Mouse (Mus musculus) lung, embryonic 16.5 days (tissue): ENCODE measurements around the gene Smc4. TPM values are rescaled to one million over a fixed set of nuclear protein-coding genes. Genes with fewer than 3 reads are reported as not detected.

Source experiments
- ATAC-seq: fragments of 200-750 bp; cut with Nextera tagmentation; 2 replicates; pipeline ENCODE4 v1.8.0; 2017; ENCODE audit warnings: low read depth, mild to moderate bottlenecking, moderate library complexity
- H3K27ac ChIP-seq: fragments of 300-500 bp; sonication (generic); 2 replicates; pipeline ENCODE4 v1.5.1; 2014; ENCODE audit warnings: mild to moderate bottlenecking, control low read depth, low read length
- H3K27me3 ChIP-seq: fragments of 300-500 bp; sonication (generic); 2 replicates; pipeline ENCODE4 v1.6.1; 2014; ENCODE audit warnings: low read depth, low read length, mixed read lengths; ENCODE audit not compliant: control insufficient read depth, insufficient read depth
- H3K36me3 ChIP-seq: fragments of 300-500 bp; sonication (generic); 2 replicates; pipeline ENCODE4 v1.6.1; 2014; ENCODE audit warnings: low read length; ENCODE audit not compliant: control insufficient read depth, insufficient read depth
- H3K4me1 ChIP-seq: fragments of 300-500 bp; sonication (generic); replicated peaks from 2 replicates; pipeline ENCODE4 v1.6.1; 2014; ENCODE audit warnings: low read length, mixed read lengths; ENCODE audit not compliant: control insufficient read depth, insufficient read depth
- H3K4me2 ChIP-seq: fragments of 300-500 bp; sonication (generic); 2 replicates; pipeline ENCODE4 v1.6.1; 2014; ENCODE audit warnings: low read depth, low read length, control low read depth
- H3K4me3 ChIP-seq: fragments of 300-500 bp; sonication (generic); 2 replicates; pipeline ENCODE4 v1.5.1; 2014; ENCODE audit warnings: mild to moderate bottlenecking, low read length, control low read depth
- H3K9ac ChIP-seq: fragments of 300-500 bp; sonication (generic); 2 replicates; pipeline ENCODE4 v1.6.1; 2014; ENCODE audit warnings: low read length, control low read depth
- H3K9me3 ChIP-seq: fragments of 300-500 bp; sonication (generic); 2 replicates; pipeline ENCODE4 v1.6.1; 2016; ENCODE audit warnings: low read length; ENCODE audit not compliant: control insufficient read depth
- WGBS: fragments of 180-500 bp; shearing (Covaris S2); extraction: QIAGEN DNeasy Blood & Tissue Kit; methylation state at CpG from one replicate; pipeline ENCODE4 v1.1.7; 2014; 5-methylcytosine and 5-hydroxymethylcytosine counted together
- microRNA counts: library from miRNA; unstranded; fragments of <30 nt; microRNA quantifications from one replicate; lab custom pipeline; 2016
- microRNA-seq: library from miRNA; unstranded; fragments of <30 nt; microRNA quantifications from one replicate; pipeline ENCODE4, GENCODE M21; 2016
- polyA plus RNA-seq: library from polyadenylated mRNA; unstranded; fragments of >200 nt; fragmentation: Nextera tagmentation; extraction: Ambion mirVana; gene quantifications from 2 replicates; pipeline ENCODE4 v1.2.1, GENCODE M21; 2015

Gene Smc4
- polyA plus RNA-seq, 1 experiment from 2014 or later: 214 TPM

DNA sequence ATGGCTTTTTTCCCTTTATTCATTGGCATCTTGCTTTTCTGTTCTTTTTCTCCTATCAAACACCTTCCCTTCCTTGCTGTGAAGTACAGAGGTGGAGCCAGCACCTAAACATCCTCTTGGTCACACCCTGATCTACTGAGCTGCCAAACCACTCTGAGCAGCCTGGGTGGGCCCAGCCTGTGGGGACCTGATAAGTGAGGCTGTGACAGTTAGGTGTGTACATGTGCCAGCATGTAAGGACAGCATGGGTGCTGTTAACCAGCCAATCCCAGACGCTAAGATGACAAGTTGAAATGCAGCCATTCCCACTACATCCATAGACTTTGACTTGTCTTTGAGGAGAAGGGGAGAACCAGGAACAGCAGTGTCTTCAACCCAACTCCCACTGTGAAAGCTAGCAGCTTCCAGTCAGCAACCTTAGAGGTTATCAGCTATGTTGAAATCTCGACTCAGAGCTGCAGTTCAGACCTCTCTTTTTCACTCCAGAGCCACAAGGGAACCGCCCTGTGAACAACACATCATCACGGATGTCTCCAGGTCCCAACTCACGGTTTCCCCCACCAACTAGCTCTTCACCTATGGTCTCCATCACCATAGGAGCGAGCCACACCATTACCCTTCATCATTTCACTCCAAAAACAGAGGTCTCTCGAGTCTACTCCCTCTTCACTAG is 50.4 kb downstream of the Smc4 start:
- no peak overlapping the region for H3K4me3 ChIP-seq
- no peak overlapping the region for H3K4me2 ChIP-seq
- H3K4me1 ChIP-seq: no peaks in the 10 kb centered on the region
- no peaks in the 10 kb centered on the region for H3K27me3 ChIP-seq
- 70% methylated on average over 7 of the region's 7 CpGs for WGBS
- H3K36me3 ChIP-seq: no peaks in the 10 kb centered on the region
- no peaks in the 10 kb centered on the region for H3K9me3 ChIP-seq
- no peak overlapping the region for H3K9ac ChIP-seq
- peak; percentile 54; the same call in 1 of the 2 replicates for ATAC-seq
- no peak overlapping the region for H3K27ac ChIP-seq

DNA sequence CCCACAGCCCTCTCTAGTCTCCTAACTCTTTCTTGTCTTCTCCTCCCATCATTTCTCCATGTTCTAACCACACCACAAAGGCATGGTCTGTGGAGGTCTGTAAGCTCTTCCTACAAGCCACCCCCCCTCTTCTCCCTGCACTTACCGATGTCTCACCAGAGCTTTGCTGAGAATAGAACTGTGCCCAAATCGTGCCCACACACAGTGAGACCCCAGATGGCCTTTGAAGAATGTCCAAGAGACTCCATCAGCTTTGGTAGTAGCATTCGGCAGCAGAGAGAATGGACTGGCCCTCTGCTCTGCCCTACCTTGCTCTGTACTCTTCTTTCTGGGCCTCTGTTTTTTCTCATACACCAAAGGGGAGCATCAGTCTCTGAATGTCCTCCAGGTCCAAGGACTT is 51.3 kb downstream of the Smc4 start:
- Histone ChIP-seq H3K4me1 (no peaks in the 10 kb centered on the region), H3K9ac (no peak overlapping the region), H3K9me3 (no peaks in the 10 kb centered on the region), H3K4me3 (no peak overlapping the region), H3K36me3 (no peaks in the 10 kb centered on the region), H3K4me2 (no peak overlapping the region), H3K27me3 (no peaks in the 10 kb centered on the region), H3K27ac (no peak overlapping the region)
- 86% methylated on average over 3 of the region's 3 CpGs for WGBS
- ATAC-seq: no peak

DNA sequence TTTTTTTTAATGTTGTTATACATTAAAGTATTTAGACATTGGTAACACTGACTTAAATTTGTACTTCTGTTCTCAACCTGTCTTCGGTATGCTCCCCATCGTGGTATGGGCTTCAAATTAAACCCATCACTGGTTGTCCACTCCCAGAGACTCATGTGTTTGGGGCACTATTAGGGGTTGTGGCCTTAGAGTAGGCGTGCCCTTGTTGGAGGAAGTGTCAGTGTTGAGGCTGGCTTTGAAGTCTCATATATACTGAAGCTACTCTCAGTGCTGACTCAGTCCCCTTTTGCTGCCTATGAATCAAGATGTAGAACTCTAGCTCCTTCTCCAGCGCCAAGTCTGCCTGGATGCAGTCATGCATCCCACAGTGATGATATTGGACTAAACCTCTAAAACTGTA is 56.1 kb downstream of the Smc4 start:
- WGBS: 87% methylated on average over 4 of the region's 4 CpGs
- no peak for ATAC-seq

DNA sequence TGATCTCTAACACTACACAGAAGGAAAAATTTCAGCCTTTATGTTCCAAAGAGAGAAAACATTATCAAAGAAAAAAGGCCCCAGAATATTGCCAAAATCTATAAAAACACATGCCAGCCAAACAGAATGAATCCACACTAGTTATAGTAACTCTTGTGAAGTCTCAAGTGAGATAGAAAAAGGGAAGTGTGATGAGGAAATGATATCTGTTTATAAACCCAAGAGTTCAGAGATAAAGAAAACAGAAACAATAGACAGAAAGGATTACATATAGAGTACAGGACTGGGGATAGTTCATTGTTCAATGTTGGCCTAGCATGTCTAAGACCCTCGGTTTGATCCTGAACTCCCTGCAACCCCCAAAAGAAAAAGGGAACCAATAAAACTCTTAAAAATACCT is 58.2 kb downstream of the Smc4 start:
- no peak for ATAC-seq
- no peak overlapping the region for H3K4me2 ChIP-seq
- no peaks in the 10 kb centered on the region for H3K36me3 ChIP-seq
- H3K4me1 ChIP-seq: no peaks in the 10 kb centered on the region
- H3K9ac ChIP-seq: no peak overlapping the region
- 91% methylated on average over 1 of the region's 1 CpGs for WGBS
- no peaks in the 10 kb centered on the region for H3K27me3 ChIP-seq
- no peaks in the 10 kb centered on the region for H3K9me3 ChIP-seq
- no peak overlapping the region for H3K27ac ChIP-seq
- no peak overlapping the region for H3K4me3 ChIP-seq

More for the DNA sequence above, 56.1 kb downstream of the Smc4 start:
- no peaks in the 10 kb centered on the region for H3K27me3 ChIP-seq
- H3K27ac ChIP-seq: no peak overlapping the region
- no peak overlapping the region for H3K4me3 ChIP-seq
- H3K9ac ChIP-seq: no peak overlapping the region
- no peaks in the 10 kb centered on the region for H3K4me1 ChIP-seq
- no peaks in the 10 kb centered on the region for H3K9me3 ChIP-seq
- H3K36me3 ChIP-seq: no peaks in the 10 kb centered on the region
- H3K4me2 ChIP-seq: no peak overlapping the region

DNA sequence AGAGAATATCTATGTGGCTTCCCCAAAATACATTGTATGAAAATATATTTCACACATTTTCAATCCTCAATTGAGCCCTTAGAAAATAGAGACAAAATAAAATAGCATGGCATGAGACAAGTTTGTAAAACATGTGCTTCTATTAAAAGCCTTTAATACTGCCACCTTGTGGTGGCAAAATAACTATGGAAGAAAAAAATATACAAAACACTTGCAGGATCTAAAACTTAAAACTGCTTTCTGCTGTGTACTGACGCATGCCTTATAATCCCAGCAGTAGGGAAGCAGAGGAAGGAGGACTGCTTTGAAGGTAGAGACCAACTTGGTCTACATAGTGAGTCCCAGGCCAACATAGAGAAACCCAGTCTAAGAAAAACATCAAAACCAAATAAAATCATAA is 59.5 kb downstream of the Smc4 start:
- no peak overlapping the region for H3K4me2 ChIP-seq
- H3K36me3 ChIP-seq: no peaks in the 10 kb centered on the region
- no peak overlapping the region for H3K4me3 ChIP-seq
- H3K27ac ChIP-seq: no peak overlapping the region
- H3K9me3 ChIP-seq: no peaks in the 10 kb centered on the region
- no peak overlapping the region for H3K9ac ChIP-seq
- no peaks in the 10 kb centered on the region for H3K27me3 ChIP-seq
- 37% methylated on average over 1 of the region's 1 CpGs for WGBS
- ATAC-seq: no peak
- no peaks in the 10 kb centered on the region for H3K4me1 ChIP-seq

MicroRNAs within 50 kb of the gene (microRNA counts, 519-probe panel; counts per million panel counts)
- 5,060 counts per million, percentile 95 among the panel's probes with 10 or more counts for microRNA mmu-miR-15b (lab: Ali Mortazavi, UCI)

Small RNAs within 50 kb of the gene (microRNA-seq; reads per million reads assigned to microRNA genes)
- gene Mir15b: 1,356 reads per million, percentile 78 among the genes with 10 or more reads in this experiment
- 514 reads per million, percentile 69 among the genes with 10 or more reads in this experiment for gene Mir16-2

Other genes with a start within 250 kb of the Smc4 start
- 0.34 and 0.46 TPM in 2 replicates for gene 1110032F04Rik, start 135.2 kb upstream of the Smc4 start, polyA plus RNA-seq
- gene Ift80, start 168 bp upstream of the Smc4 start, polyA plus RNA-seq: 20.7 and 21.0 TPM in 2 replicates
- 101 and 115 TPM in 2 replicates for gene Trim59, start 40.0 kb downstream of the Smc4 start, polyA plus RNA-seq
- gene Kpna4, start 122.4 kb downstream of the Smc4 start, polyA plus RNA-seq: 26.1 and 28.4 TPM in 2 replicates
- gene Arl14, start 217.7 kb downstream of the Smc4 start, polyA plus RNA-seq: 1.1 TPM in 2 replicates